Mouse (Mus musculus) stomach, postnatal 0 days (tissue): ENCODE measurements around the gene 1700016K19Rik.

ENCODE experiments used
- CTCF ChIP-seq: IDR thresholded peaks from 2 replicates; pipeline ENCODE4 v1.5.1; 2016; ENCODE audit warnings: antibody characterized with exemption, low read depth, mild to moderate bottlenecking, moderate library complexity
- EP300 ChIP-seq: optimal IDR thresholded peaks from 2 replicates; pipeline ENCODE3; 2016; ENCODE audit warnings: antibody characterized with exemption

DNA sequence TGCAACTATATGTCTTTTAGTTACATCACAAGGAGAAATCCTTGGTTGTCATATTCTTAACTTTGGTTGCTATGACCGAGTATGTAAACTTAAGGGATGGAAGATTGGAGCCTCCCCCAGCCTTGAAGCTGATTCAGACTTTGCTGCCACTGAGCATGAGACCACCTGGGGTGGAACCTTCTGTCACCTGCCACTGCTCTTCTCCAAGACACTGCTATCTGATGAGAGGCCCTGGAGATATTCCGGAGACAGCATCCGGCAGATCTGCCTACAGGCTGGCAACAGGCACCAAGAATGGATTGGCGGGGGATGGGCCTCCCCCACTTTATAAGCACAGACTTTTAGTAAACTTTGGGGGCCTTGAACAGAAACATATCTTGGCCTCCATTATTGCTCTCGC lies 52.8 kb downstream of the 1700016K19Rik start:
- TF ChIP-seq CTCF, result no peak
- TF ChIP-seq EP300, result no peak
